Mouse (Mus musculus) forebrain, embryonic 13.5 days (tissue): ENCODE measurements around the gene Ncdn. TPM values are rescaled to one million over a fixed set of nuclear protein-coding genes. Genes with fewer than 3 reads are reported as not detected.
A peak's percentile ranks its signal among the peaks of the same experiment; 100 is the strongest.

Experiments
- ATAC-seq: fragments of 200-750 bp; cut with Nextera tagmentation; 2 replicates; pipeline ENCODE4 v1.8.0; 2017
- H3K27ac ChIP-seq: fragments of 300-500 bp; sonication (generic); 2 replicates; pipeline ENCODE4 v1.5.1; 2015; ENCODE audit warnings: inconsistent platforms, mild to moderate bottlenecking, moderate library complexity
- H3K27me3 ChIP-seq: fragments of 300-500 bp; sonication (generic); 2 replicates; pipeline ENCODE4 v1.6.1; 2015; ENCODE audit warnings: mild to moderate bottlenecking, inconsistent platforms
- H3K36me3 ChIP-seq: fragments of 300-500 bp; sonication (generic); 2 replicates; pipeline ENCODE4 v1.6.1; 2015; ENCODE audit warnings: mild to moderate bottlenecking, inconsistent platforms; ENCODE audit not compliant: poor library complexity, severe bottlenecking
- H3K4me1 ChIP-seq: fragments of 300-500 bp; sonication (generic); 2 replicates; pipeline ENCODE4 v1.6.1; 2015; ENCODE audit warnings: inconsistent platforms
- H3K4me2 ChIP-seq: fragments of 300-500 bp; sonication (generic); 2 replicates; pipeline ENCODE4 v1.6.1; 2015; ENCODE audit warnings: inconsistent platforms, mild to moderate bottlenecking, moderate library complexity
- H3K4me3 ChIP-seq: fragments of 300-500 bp; sonication (generic); 2 replicates; pipeline ENCODE4 v1.5.1; 2015; ENCODE audit warnings: mild to moderate bottlenecking, inconsistent platforms
- H3K9ac ChIP-seq: fragments of 300-500 bp; sonication (generic); 2 replicates; pipeline ENCODE4 v1.6.1; 2015; ENCODE audit warnings: mild to moderate bottlenecking, inconsistent platforms
- H3K9me3 ChIP-seq: fragments of 300-500 bp; sonication (generic); replicated peaks from 2 replicates; pipeline ENCODE4 v1.6.1; 2016; ENCODE audit warnings: inconsistent platforms
- WGBS: fragments of 180-500 bp; shearing (Covaris S2); methylation state at CpG from one replicate; pipeline ENCODE4 v1.1.7; 2015; 5-methylcytosine and 5-hydroxymethylcytosine counted together
- polyA plus RNA-seq: library from polyadenylated mRNA; unstranded; fragments of >200 nt; fragmentation: Nextera tagmentation; extraction: Ambion mirVana; gene quantifications from 2 replicates; pipeline ENCODE4 v1.2.1, GENCODE M21; 2015

Ncdn gene
- polyA plus RNA-seq: 47.6 and 60.0 TPM in 2 replicates

DNA sequence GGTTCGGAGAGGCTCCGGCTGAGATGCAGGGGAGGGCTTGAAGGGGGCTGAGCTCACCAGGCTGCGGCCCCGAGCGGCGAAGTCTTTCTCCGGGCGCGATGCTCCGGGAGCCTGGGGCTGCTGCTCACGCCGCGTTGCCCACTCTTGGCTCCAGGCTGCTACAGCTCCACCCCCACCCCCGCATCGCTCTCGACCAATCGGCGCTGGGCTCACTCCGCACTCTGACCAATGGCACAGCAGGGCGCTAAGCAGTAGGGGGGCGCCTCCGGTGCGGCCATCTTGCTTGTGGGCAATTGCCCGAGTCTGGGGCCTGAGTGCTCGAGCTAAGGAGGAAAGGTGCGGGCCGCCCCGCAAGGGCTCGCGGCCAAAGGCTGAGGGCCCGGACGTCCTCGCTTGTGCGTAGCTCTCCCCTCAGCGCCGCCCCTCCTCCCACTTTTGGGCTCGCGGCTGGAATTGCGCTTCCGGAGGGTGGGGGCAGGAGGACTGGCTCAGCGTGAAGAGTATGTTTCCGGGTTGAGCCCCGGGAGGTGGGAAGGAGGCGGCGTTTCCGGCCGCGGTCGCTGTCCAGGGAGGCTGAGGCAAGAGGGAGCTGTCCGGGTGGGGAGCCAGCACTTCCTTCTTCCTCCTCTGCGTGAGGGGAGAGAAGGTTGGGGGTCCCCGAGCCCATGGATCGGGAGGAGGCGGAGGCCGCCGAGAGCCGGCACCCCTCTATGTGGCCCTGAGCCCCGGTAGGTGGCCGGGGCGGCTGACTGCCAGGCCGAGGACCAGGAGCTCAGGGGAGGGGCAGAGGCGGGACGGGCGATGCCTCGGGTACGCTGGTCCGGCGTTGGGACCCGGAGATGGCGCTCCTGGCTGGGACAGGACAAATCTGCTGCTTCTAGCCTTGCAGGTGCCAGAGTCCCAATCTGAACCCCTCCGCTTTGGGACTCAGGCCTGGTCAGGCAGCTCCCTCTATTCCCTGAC, at the start of gene Ncdn, which contains the start of gene AU040320:
Gene Ncdn, minus strand, starts transcription at position 171 of the 963 bp plus-strand sequence.
Gene AU040320, plus strand, starts transcription at position 277 of the 963 bp plus-strand sequence.
- H3K36me3 ChIP-seq: peaks cover 27% of the 10 kb centered on the region
- H3K4me2 ChIP-seq: peak within 1 kb of the TSS; percentile 98
- H3K4me3 ChIP-seq: peak within 1 kb of the TSS; percentile 86
- H3K27me3 ChIP-seq: no peaks in the 10 kb centered on the region
- ATAC-seq: peak; percentile 98
- no peaks in the 10 kb centered on the region for H3K9me3 ChIP-seq
- under 1% methylated on average over 66 of the region's 71 CpGs for WGBS
- peak within 1 kb of the TSS; percentile 94 for H3K27ac ChIP-seq
- H3K9ac ChIP-seq: peak within 1 kb of the TSS; percentile 90
- peaks cover 65% of the 10 kb centered on the region for H3K4me1 ChIP-seq

- H3K4me2 ChIP-seq: no peak overlapping the region
- peaks cover 19% of the 10 kb centered on the region for H3K4me1 ChIP-seq
- H3K9me3 ChIP-seq: no peaks in the 10 kb centered on the region
- 92% methylated on average over 8 of the region's 8 CpGs for WGBS
- no peak for ATAC-seq
- no peaks in the 10 kb centered on the region for H3K36me3 ChIP-seq
- no peak overlapping the region for H3K9ac ChIP-seq
- H3K27ac ChIP-seq: no peak overlapping the region
- no peaks in the 10 kb centered on the region for H3K27me3 ChIP-seq
- no peak overlapping the region for H3K4me3 ChIP-seq
These were observed 48.9 kb upstream of the Ncdn start for GRCm38 (mm10) chr4:126802174-126802573.

GRCm38 (mm10) chr4:126792341-126793102, 39.3 kb upstream of the Ncdn start:
- no peaks in the 10 kb centered on the region for H3K9me3 ChIP-seq
- no peaks in the 10 kb centered on the region for H3K27me3 ChIP-seq
- peaks cover 36% of the 10 kb centered on the region for H3K36me3 ChIP-seq
- ATAC-seq: no peak
- H3K4me1 ChIP-seq: no peaks in the 10 kb centered on the region
- no peak overlapping the region for H3K4me3 ChIP-seq
- 90% methylated on average over 7 of the region's 7 CpGs for WGBS
- no peak overlapping the region for H3K9ac ChIP-seq
- H3K4me2 ChIP-seq: no peak overlapping the region
- H3K27ac ChIP-seq: no peak overlapping the region

- H3K36me3 ChIP-seq: no peaks in the 10 kb centered on the region
- 0 out of 2 replicates have a peak overlapping the region, but pooled peaks have one; percentile 69 for H3K27ac ChIP-seq
- H3K27me3 ChIP-seq: no peaks in the 10 kb centered on the region
- WGBS: 59% methylated on average over 8 of the region's 8 CpGs
- no peak overlapping the region for H3K9ac ChIP-seq
- H3K4me2 ChIP-seq: no peak overlapping the region
- H3K4me3 ChIP-seq: no peak overlapping the region
- H3K9me3 ChIP-seq: no peaks in the 10 kb centered on the region
- H3K4me1 ChIP-seq: peaks cover 51% of the 10 kb centered on the region
- no peak for ATAC-seq
These were observed 29.8 kb upstream of the Ncdn start for GRCm38 (mm10) chr4:126782996-126783395.

DNA sequence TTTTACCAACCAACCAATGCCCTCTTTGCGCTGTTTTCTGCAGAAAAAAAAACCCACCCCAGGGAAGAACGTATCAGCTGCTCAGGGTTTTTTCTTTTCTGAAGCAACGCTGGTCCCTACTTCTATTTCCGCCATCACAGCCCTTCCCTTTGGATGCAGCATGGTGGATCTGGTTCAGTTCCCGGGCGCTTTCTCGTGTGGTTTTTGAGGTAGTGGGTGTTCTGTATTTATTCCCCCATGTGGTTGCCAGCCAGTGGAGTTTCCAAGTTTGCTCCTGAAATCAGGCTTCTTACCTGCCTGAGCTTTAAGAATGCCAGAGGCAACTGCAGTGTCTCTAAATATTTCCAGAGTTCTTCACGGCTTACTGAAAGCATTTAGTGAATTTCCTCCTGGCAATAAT, 29.3 kb upstream of the Ncdn start:
- 66% methylated on average over 8 of the region's 8 CpGs for WGBS
- Histone ChIP-seq H3K9ac (no peak overlapping the region), H3K27ac (peak overlapping the region; percentile 69), H3K4me1 (peaks cover 51% of the 10 kb centered on the region), H3K4me3 (no peak overlapping the region), H3K4me2 (no peak overlapping the region), H3K9me3 (no peaks in the 10 kb centered on the region), H3K36me3 (no peaks in the 10 kb centered on the region), H3K27me3 (no peaks in the 10 kb centered on the region)
- no peak for ATAC-seq

DNA sequence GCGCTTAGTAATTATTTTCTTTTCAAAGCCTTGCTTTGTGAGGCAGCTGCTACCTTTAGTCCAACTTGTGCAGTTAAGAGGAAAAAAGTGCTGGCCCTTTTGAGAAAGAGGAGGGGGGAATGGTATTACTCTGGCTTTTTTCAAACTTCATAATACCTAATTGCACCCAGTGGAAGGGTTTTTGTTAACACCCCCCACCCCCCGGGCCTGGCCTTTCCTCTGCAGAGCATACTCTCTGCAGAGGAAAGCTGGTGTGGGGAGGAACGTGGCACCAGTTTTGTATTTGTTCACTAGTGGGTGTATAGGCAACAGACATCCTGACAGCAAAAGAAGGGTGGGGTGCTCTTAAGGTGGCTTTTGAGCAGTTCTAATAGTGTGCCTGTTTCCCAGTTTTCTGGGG, 28.6 kb upstream of the Ncdn start:
- WGBS: 12% methylated on average over 3 of the region's 3 CpGs
- H3K4me1 ChIP-seq: peaks cover 51% of the 10 kb centered on the region
- H3K27me3 ChIP-seq: no peaks in the 10 kb centered on the region
- H3K9me3 ChIP-seq: no peaks in the 10 kb centered on the region
- no peaks in the 10 kb centered on the region for H3K36me3 ChIP-seq
- H3K4me3 ChIP-seq: no peak overlapping the region
- no peak overlapping the region for H3K9ac ChIP-seq
- ATAC-seq: peak; percentile 29; the same call in 1 of the 2 replicates
- H3K4me2 ChIP-seq: no peak overlapping the region
- H3K27ac ChIP-seq: peak overlapping the region; percentile 69

- 14% methylated on average over 12 of the region's 12 CpGs for WGBS
- peaks cover 51% of the 10 kb centered on the region for H3K4me1 ChIP-seq
- H3K27ac ChIP-seq: peak overlapping the region; percentile 69
- peak overlapping the region; percentile 23; the same call in 1 of the 2 replicates for H3K9ac ChIP-seq
- peak overlapping the region; percentile 35 for H3K4me2 ChIP-seq
- H3K27me3 ChIP-seq: no peaks in the 10 kb centered on the region
- ATAC-seq: 0 out of 2 replicates have a peak, but pooled peaks have one; percentile 46
- H3K9me3 ChIP-seq: no peaks in the 10 kb centered on the region
- H3K36me3 ChIP-seq: no peaks in the 10 kb centered on the region
- no peak overlapping the region for H3K4me3 ChIP-seq
These were observed 26.9 kb upstream of the Ncdn start for GRCm38 (mm10) chr4:126779826-126780775.

GRCm38 (mm10) chr4:126779148-126779581, 25.9 kb upstream of the Ncdn start:
- Histone ChIP-seq H3K9ac (0 out of 2 replicates have a peak overlapping the region, but pooled peaks have one; percentile 1), H3K36me3 (no peaks in the 10 kb centered on the region), H3K4me3 (no peak overlapping the region), H3K4me2 (peak overlapping the region; percentile 35), H3K9me3 (no peaks in the 10 kb centered on the region), H3K27me3 (no peaks in the 10 kb centered on the region), H3K4me1 (peaks cover 51% of the 10 kb centered on the region), H3K27ac (peak overlapping the region; percentile 69)
- 19% methylated on average over 8 of the region's 8 CpGs for WGBS
- peak; percentile 54; the same call in 1 of the 2 replicates for ATAC-seq

DNA sequence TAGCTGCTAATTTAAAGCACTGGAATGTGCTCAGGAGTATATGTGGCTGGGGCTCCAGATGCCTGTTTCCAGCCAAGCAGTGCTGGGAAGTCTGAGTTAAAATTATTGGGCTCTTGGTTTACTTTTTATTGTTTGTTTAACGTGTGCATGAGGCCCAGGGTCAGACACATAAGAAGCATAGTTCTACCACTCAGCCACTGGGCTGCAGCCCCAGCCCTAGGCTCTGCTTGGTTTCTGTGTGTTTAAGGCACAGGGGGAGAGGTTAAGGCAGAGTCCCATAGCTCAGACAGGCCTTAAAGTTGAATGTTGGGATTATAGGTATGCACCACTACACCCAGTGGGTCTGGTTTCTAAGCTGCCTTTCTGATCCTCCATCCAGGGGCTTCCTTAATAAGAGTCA, 21.9 kb upstream of the Ncdn start:
- no peak overlapping the region for H3K4me3 ChIP-seq
- WGBS: 73% methylated on average over 1 of the region's 1 CpGs
- H3K4me2 ChIP-seq: no peak overlapping the region
- ATAC-seq: no peak
- H3K27me3 ChIP-seq: no peaks in the 10 kb centered on the region
- no peaks in the 10 kb centered on the region for H3K9me3 ChIP-seq
- H3K36me3 ChIP-seq: peaks cover 7% of the 10 kb centered on the region
- H3K9ac ChIP-seq: no peak overlapping the region
- H3K4me1 ChIP-seq: peaks cover 19% of the 10 kb centered on the region
- no peak overlapping the region for H3K27ac ChIP-seq

DNA sequence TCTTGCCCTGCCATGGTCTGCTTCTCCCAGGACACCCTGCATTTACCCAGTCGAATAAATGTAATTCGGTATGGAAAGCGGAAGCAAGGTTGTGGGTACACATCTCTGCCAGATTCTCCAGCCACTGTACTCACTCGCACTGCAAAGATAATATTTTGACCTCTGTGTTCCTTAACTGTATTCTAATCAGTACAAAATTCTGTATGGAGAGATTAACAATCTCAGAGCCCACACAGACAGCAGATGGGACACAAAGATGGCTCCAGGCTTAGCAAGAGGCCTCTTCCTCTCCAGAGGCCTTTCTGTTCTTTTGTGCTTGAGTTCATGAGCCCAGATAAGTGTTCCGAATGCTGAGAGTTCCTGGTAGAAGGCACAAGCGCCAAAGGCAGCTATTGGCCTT, 20.6 kb upstream of the Ncdn start:
- Histone ChIP-seq H3K4me2 (no peak overlapping the region), H3K4me3 (no peak overlapping the region), H3K9me3 (no peaks in the 10 kb centered on the region), H3K9ac (no peak overlapping the region), H3K27ac (no peak overlapping the region), H3K4me1 (peaks cover 6% of the 10 kb centered on the region), H3K36me3 (peaks cover 18% of the 10 kb centered on the region), H3K27me3 (no peaks in the 10 kb centered on the region)
- WGBS: 94% methylated on average over 6 of the region's 6 CpGs
- ATAC-seq: no peak

GRCm38 (mm10) chr4:126770831-126771230, 17.6 kb upstream of the Ncdn start:
- WGBS: 96% methylated on average over 4 of the region's 4 CpGs
- H3K4me3 ChIP-seq: no peak overlapping the region
- H3K27me3 ChIP-seq: no peaks in the 10 kb centered on the region
- peaks cover 22% of the 10 kb centered on the region for H3K36me3 ChIP-seq
- no peaks in the 10 kb centered on the region for H3K9me3 ChIP-seq
- H3K9ac ChIP-seq: no peak overlapping the region
- H3K27ac ChIP-seq: no peak overlapping the region
- no peak for ATAC-seq
- no peak overlapping the region for H3K4me2 ChIP-seq
- no peaks in the 10 kb centered on the region for H3K4me1 ChIP-seq
